8 mouse cellular contexts compared by ENCODE assay signal in the genomic region with DNA sequence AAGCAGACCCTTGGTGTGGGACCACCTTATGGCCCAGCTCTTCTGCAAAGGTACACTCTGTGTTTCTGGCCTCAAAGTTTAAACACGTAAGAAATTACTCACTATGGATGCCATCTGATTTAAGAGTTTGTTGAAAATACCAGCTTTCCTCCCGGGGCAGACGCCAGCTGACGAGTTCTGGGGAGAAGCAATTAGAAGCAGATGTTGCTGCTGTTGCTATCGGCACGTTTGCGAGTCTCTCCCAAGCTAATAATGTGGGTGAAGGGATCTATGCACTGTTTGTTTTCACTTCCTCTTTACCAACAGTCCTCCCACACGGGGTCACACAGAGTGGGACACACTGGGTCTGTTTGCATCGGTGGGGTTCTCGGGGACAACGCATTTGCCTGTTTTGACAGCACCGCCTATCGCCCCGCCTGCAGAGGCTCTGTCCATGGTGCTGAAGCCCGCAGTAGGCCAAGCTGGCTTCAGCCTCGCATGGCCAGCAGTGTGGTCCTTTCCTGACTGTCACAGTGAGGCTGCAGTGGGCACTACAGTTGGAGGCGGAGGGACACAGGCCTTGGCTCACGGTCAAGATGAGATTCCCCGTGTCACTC.
A peak's percentile ranks its signal among the peaks of the same experiment; 100 is the strongest.
DNase-seq lines count a peak whose midpoint lies in the region; ATAC-seq lines count a peak whose summit lies in the region.

No protein-coding gene starts in this region.

- DNase-seq in ES-CJ7 (ENCODE audit: low read depth, low spot score) = peak; percentile 32
- DNase-seq in adrenal gland, postnatal 25 days = peak; percentile 88
- DNase-seq in forelimb bud, embryonic 11.5 days (ENCODE audit: low read depth, low spot score) = peak; percentile 92
- peak; percentile 86 for DNase-seq in hindbrain, embryonic 10.5 days (ENCODE audit: low spot score)
- peak; percentile 46 to 59 for DNase-seq in layer of hippocampus, postnatal 14 days (ENCODE audit: low spot score in 2 of 2)
- DNase-seq in lung, postnatal 4 days = peak; percentile 82 to 85
- DNase-seq in right cerebral cortex, postnatal 4 days = peak; percentile 69

- 17% methylated on average over 19 of the region's 19 CpGs for WGBS in hindbrain, embryonic 10.5 days

- no peak overlapping the region for H3K4me3 ChIP-seq in hindbrain, embryonic 10.5 days

- ATAC-seq in inflammation-experienced regulatory T-cells, adult 6 months = no peak

- peaks cover 44% of the 10 kb centered on the region for H3K4me1 ChIP-seq in hindbrain, embryonic 10.5 days (replicated peaks)

- H3K36me3 ChIP-seq in hindbrain, embryonic 10.5 days = no peaks in the 10 kb centered on the region

- H3K27ac ChIP-seq in hindbrain, embryonic 10.5 days = 0 out of 2 replicates have a peak overlapping the region, but pooled peaks have one; percentile 41

- no peaks in the 10 kb centered on the region for H3K9me3 ChIP-seq in hindbrain, embryonic 10.5 days

- peaks cover 4% of the 10 kb centered on the region; the same call in 1 of the 2 replicates for H3K27me3 ChIP-seq in hindbrain, embryonic 10.5 days (ENCODE audit: insufficient read depth, poor library complexity, severe bottlenecking)

Comparison
In these comparisons a context has a peak if more than half of its experiments do, and no peak if none do; other contexts are left out.
1. DNase-seq: peak in every context shown above with its lines; median percentile 92 in forelimb bud, embryonic 11.5 days; 88 in adrenal gland, postnatal 25 days; 86 in hindbrain, embryonic 10.5 days; 84 in lung, postnatal 4 days; 69 in right cerebral cortex, postnatal 4 days; 52 in layer of hippocampus, postnatal 14 days; 32 in ES-CJ7.